Mouse (Mus musculus) effector memory CD4-positive, alpha-beta T cell, adult 7 months (primary cell): Measurements from ENCODE around the gene Gm10799. TPM values are rescaled to one million over a fixed set of nuclear protein-coding genes. Genes with fewer than 3 reads are reported as not detected.

Experiments used
- polyA plus RNA-seq: library from polyadenylated mRNA; unstranded; fragments of 100-300 nt; shearing (Covaris generic); gene quantifications from one replicate; pipeline ENCODE4 v1.2.1, GENCODE M21; 2017

Gene Gm10799
- polyA plus RNA-seq: not detected

GRCm38 (mm10) chr2:104068450-104068849 is at the start of gene Gm10799:
Gm10799 (minus strand) TSS chr2:104068550.

GRCm38 (mm10) chr2:104095741-104096213 is 27.4 kb upstream of the Gm10799 start, which contains the start of gene Cd59a:
Cd59a (plus strand) TSS chr2:104095801.

GRCm38 (mm10) chr2:104069704-104070185 is 1.4 kb upstream of the Gm10799 start, which contains the start of gene Cd59b:
Cd59b (plus strand) TSS chr2:104069849.

GRCm38 (mm10) chr2:104065526-104065925 is 2.8 kb downstream of the Gm10799 start, which contains the start of gene Gm10912:
Gm10912 (plus strand) TSS chr2:104065826.

GRCm38 (mm10) chr2:104028139-104028723 is 40.1 kb downstream of the Gm10799 start, which contains the start of gene 4931422A03Rik:
4931422A03Rik (minus strand) TSS chr2:104028361.

GRCm38 (mm10) chr2:104027458-104028138 is 40.8 kb downstream of the Gm10799 start, which contains the start of gene Fbxo3:
Fbxo3 (plus strand) TSS chr2:104027721.

Other genes with a start within 250 kb of the Gm10799 start
- not detected for gene Lmo2, start 110.6 kb downstream of the Gm10799 start, polyA plus RNA-seq
- gene Fbxo3, start 40.8 kb downstream of the Gm10799 start, polyA plus RNA-seq: 37.2 TPM
- gene 4931422A03Rik, start 40.2 kb downstream of the Gm10799 start, polyA plus RNA-seq: 3.4 TPM
- 0.73 TPM for gene Gm10912, start 2.7 kb downstream of the Gm10799 start, polyA plus RNA-seq
- not detected for gene Cd59b, start 1.3 kb upstream of the Gm10799 start, polyA plus RNA-seq
- not detected for gene Cd59a, start 27.3 kb upstream of the Gm10799 start, polyA plus RNA-seq
- not detected for gene A930018P22Rik, start 54.2 kb upstream of the Gm10799 start, polyA plus RNA-seq